Mouse (Mus musculus) erythroblast, embryonic 14.5 days (primary cell): ENCODE data around the gene Glcci1. TPM values are rescaled to one million over a fixed set of nuclear protein-coding genes. Genes with fewer than 3 reads are reported as not detected.

Source experiments
- H3K27me3 ChIP-seq: 2 replicates; pipeline ENCODE4 v1.6.1; 2012; ENCODE audit warnings: inconsistent platforms; ENCODE audit not compliant: control insufficient read depth
- H3K36me3 ChIP-seq: 2 replicates; pipeline ENCODE4 v1.6.1; 2012; ENCODE audit warnings: mild to moderate bottlenecking, inconsistent platforms; ENCODE audit not compliant: control insufficient read depth
- H3K4me1 ChIP-seq: 2 replicates; pipeline ENCODE4 v1.6.1; 2012; ENCODE audit warnings: inconsistent platforms; ENCODE audit not compliant: control insufficient read depth
- H3K4me3 ChIP-seq: replicated peaks from 2 replicates; pipeline ENCODE3; 2012; ENCODE audit warnings: moderate library complexity, mild to moderate bottlenecking, inconsistent platforms
- H3K9me3 ChIP-seq: 2 replicates; pipeline ENCODE4 v1.6.1; 2012; ENCODE audit warnings: low read length, inconsistent platforms, mixed read lengths; ENCODE audit not compliant: control insufficient read depth
- GATA1 ChIP-seq: IDR thresholded peaks from 2 replicates; pipeline ENCODE4 v1.6.1; 2012; ENCODE audit warnings: low read length, inconsistent platforms, mixed read lengths
- TAL1 ChIP-seq: IDR thresholded peaks from 3 replicates; pipeline ENCODE4 v1.6.1; 2012; ENCODE audit warnings: low read length, inconsistent platforms, mixed read lengths
- polyA plus RNA-seq: library from polyadenylated mRNA; stranded (reverse); fragments of >175 nt; gene quantifications from 2 replicates; pipeline ENCODE4 v1.2.3, GENCODE M21; 2012

The Glcci1 gene
- polyA plus RNA-seq, 1 experiment: 0.29 TPM

DNA sequence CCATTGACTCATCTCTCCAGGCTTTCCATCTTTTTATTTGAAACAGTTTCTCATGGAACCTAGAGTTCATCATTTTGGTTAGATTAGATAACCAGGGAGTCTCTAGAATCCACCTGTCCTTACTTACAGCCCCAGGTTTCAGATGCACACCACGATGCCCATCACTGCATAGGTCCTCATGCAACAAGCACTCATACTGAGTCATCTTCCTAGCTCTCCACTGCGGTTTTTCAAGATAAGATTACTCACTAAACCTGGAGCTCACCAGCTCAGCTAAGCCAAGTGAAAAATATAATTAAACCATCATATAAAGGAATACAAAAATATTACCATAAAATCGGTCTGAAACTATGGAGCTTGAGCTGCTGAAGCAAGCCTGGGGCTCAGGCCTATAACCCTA lies 74.5 kb downstream of the Glcci1 start:
- Histone ChIP-seq H3K4me3 (no peak overlapping the region), H3K9me3 (no peaks in the 10 kb centered on the region), H3K4me1 (no peaks in the 10 kb centered on the region; the same call in 1 of the 2 replicates), H3K27me3 (no peaks in the 10 kb centered on the region), H3K36me3 (peaks cover 20% of the 10 kb centered on the region)
- TF ChIP-seq TAL1 (no peak), GATA1 (no peak)

DNA sequence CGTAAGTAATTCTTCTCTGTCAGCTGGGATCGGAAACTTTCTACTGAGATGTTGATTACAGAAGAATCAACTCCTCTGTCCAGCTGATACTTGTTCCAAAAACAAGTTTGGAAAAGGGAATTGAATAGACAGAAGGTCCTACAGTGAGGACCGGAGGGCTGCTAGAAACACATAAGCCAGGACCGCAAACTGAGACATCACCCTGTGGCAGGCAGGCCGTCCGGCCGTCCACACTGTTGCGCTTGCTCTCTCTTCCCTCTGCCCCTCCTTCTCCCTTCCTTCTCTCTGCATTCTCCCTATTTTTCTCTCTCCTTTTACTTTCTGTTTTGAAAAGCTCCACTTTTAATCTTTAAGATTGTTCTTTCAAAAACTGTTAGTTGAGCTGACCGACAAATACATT lies 82.3 kb downstream of the Glcci1 start:
- Histone ChIP-seq H3K4me1 (no peaks in the 10 kb centered on the region), H3K4me3 (no peak overlapping the region), H3K27me3 (no peaks in the 10 kb centered on the region), H3K36me3 (peaks cover 20% of the 10 kb centered on the region), H3K9me3 (no peaks in the 10 kb centered on the region)
- TF ChIP-seq GATA1 (no peak), TAL1 (no peak)

DNA sequence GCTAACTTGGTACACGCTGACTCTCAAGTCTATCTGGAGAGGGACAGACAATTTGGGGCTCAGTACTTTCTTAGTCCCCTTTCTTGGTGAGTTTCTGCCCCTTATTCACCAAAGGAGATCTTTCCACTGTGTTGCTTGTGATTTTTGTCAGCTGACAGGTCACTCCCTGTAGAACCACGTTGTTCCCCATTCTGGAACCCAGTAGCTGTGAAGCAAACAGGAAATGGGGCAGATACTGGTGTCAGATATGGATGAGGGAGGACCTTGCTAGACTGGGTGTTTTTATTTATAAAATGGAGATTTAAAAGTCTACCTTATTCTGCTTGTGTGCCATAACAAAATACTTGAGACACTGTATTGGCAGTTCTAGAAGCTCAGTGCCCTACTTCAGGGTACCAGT lies 108.0 kb downstream of the Glcci1 start:
- no peaks in the 10 kb centered on the region for H3K9me3 ChIP-seq
- TF ChIP-seq GATA1 (no peak), TAL1 (no peak)
- H3K4me3 ChIP-seq: no peak overlapping the region
- no peaks in the 10 kb centered on the region for H3K36me3 ChIP-seq
- no peaks in the 10 kb centered on the region for H3K27me3 ChIP-seq
- peaks cover 14% of the 10 kb centered on the region for H3K4me1 ChIP-seq

DNA sequence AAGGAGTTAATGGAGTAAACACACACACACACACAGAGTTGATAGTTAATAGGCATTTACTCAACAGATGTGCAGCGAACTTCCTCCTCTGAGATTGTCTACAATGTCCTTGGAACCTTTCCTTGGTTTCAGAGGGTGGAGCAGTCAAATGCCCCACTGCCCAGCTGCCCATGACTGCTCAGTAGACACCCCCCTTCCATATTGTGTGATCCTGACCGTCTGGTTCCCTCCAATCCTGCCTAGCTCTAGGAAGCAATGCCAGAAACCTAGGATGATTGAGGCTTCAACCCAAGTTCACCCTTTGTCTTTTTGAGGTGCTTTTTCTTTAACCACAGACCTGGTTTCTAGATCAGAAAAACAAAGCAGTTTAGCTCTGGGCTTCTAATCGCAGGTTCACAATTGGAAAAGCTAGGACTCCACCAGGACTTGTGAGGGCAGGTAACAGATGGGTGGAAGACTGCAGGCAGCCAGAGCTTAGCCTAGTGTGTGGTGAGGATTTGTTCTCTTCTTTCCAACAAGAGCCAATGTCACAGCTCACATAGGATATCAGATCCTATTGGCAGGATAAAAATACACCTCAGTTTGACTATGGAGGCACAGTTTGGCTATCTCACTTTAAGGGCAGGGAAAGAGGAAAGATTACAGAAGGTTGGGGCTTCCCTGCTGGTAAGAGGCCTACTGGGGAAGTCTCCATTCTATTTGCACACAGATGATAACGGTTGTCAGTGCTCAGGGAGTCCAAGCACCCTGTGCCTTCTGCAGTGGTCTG lies 110.4 kb downstream of the Glcci1 start:
- peaks cover 14% of the 10 kb centered on the region for H3K4me1 ChIP-seq
- no peaks in the 10 kb centered on the region for H3K36me3 ChIP-seq
- TF ChIP-seq TAL1 (no peak), GATA1 (no peak)
- no peak overlapping the region for H3K4me3 ChIP-seq
- H3K9me3 ChIP-seq: no peaks in the 10 kb centered on the region
- no peaks in the 10 kb centered on the region for H3K27me3 ChIP-seq

DNA sequence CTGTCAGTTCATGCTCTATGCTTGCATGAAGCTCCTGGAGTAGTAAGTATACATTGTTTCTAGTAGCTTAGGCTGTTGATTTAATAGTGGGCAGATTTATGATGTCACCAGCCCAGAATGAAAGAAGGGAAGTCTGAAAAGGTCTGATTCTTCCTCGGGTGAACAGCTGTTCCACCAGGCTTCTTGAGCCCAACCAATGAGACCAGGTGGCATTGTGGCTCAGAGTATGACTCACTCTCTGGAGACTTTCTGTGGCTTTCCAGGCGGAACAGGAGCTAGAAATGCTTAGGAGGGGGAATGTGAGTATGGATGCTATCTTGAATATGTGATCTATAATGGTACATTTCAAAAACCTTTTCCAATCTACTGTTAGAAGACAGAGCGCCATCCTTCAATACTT lies 113.6 kb downstream of the Glcci1 start:
- Histone ChIP-seq H3K4me3 (no peak overlapping the region), H3K4me1 (peaks cover 14% of the 10 kb centered on the region), H3K27me3 (no peaks in the 10 kb centered on the region), H3K36me3 (no peaks in the 10 kb centered on the region), H3K9me3 (no peaks in the 10 kb centered on the region)
- TF ChIP-seq TAL1 (no peak), GATA1 (no peak)

DNA sequence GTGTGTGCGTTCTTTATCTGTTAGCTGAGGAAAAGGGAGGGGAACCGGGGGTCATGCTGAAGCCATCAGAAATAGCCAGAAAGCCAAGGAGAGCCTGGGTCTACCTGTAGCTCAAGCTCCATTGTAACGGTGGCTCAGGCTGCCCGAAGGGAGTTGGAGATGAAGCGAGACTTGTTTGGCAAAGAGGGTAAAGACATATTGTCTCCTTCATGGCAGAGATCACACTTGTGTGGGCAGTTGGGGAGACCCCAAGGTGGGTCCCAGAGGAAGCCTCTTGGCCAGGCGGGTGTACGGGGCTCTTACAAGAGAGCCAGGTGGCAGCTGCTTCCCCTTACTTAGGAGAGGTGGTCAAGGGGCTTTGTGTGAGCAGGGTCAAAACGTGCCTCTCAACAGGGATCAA lies 118.8 kb downstream of the Glcci1 start:
- H3K9me3 ChIP-seq: no peaks in the 10 kb centered on the region
- H3K4me1 ChIP-seq: peaks cover 11% of the 10 kb centered on the region
- H3K4me3 ChIP-seq: no peak overlapping the region
- no peaks in the 10 kb centered on the region; the same call in 1 of the 2 replicates for H3K27me3 ChIP-seq
- no peaks in the 10 kb centered on the region for H3K36me3 ChIP-seq
- TF ChIP-seq GATA1 (no peak), TAL1 (no peak)

DNA sequence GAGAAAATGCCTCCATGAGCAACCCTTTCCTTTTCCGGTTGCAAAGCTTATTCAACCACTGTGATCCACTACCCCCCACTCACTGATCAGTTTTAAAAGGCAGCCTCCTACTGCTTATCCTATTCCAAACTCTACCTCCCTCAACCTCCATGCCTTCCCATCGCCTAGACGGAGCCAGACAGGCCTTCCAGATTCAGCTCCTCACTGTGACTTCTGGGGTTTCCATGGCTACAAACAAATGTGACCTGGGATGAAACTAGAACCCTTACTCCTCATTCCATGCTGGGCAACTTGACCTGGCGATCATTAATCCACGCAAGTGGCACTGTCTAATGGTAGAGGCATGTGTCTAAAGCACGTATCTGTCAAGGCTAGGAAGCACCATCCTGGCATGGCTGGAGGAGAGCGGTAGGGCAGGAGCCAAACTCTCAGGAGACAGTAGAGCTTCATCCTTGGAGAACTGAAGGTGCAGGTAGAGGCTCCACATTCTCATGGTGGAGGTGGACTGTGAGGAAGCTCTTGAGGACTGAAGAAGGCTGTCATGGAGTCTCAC lies 119.4 kb downstream of the Glcci1 start:
- Histone ChIP-seq H3K4me1 (peaks cover 11% of the 10 kb centered on the region), H3K4me3 (no peak overlapping the region), H3K9me3 (no peaks in the 10 kb centered on the region), H3K27me3 (no peaks in the 10 kb centered on the region; the same call in 1 of the 2 replicates), H3K36me3 (no peaks in the 10 kb centered on the region)
- TF ChIP-seq GATA1: no peak
- no peak for TF ChIP-seq TAL1

DNA sequence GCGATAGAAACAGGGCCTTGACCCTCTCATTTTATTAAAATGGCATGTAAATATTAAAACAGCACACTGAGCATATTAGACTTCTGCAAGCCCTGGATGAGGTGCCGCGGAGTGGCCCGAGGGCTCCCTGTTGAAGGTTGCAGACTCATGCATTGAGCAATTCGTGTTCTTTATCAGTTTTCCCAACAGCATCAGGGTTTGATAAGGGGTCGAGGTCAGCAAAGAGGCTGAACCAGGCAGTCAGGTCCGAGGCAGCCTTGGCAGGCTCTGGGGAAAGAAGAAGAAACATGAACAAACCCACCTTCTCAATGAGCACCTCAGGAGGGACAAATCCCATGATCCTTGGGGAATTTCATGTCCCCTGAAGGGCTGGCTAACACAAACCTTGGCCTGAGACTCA lies 121.1 kb downstream of the Glcci1 start:
- no peaks in the 10 kb centered on the region; the same call in 1 of the 2 replicates for H3K27me3 ChIP-seq
- peaks cover 11% of the 10 kb centered on the region for H3K4me1 ChIP-seq
- H3K9me3 ChIP-seq: no peaks in the 10 kb centered on the region
- no peak overlapping the region for H3K4me3 ChIP-seq
- TF ChIP-seq GATA1 (no peak), TAL1 (no peak)
- no peaks in the 10 kb centered on the region for H3K36me3 ChIP-seq

DNA sequence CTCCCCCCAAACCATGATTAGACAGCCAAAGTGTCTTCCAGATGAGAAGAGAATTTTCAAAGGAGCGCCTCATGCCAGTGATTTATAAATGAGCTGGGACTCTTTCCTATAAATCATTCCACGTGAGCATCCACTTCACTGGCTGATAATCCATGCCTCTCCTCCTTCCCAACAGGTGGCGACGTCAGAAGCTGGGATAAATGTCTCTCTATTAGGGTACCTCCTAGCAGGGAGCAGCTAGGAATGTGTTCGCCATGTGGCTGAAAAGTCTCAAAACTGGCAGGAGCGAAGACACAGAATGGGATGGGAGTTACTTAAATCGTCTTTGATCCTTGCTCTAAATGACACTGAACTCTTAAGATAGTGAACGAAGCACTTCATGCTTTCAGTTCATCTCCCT lies 122.0 kb downstream of the Glcci1 start:
- Histone ChIP-seq H3K4me3 (no peak overlapping the region), H3K27me3 (no peaks in the 10 kb centered on the region; the same call in 1 of the 2 replicates), H3K9me3 (no peaks in the 10 kb centered on the region), H3K4me1 (peaks cover 11% of the 10 kb centered on the region), H3K36me3 (no peaks in the 10 kb centered on the region)
- no peak for TF ChIP-seq GATA1
- no peak for TF ChIP-seq TAL1
